Mouse (Mus musculus) ES-E14 (cell line): ENCODE results near the gene Tom1l2. TPM values are rescaled to one million over a fixed set of nuclear protein-coding genes. Genes with fewer than 3 reads are reported as not detected.

ENCODE experiments used
- DNase-seq: peaks from one replicate; pipeline ENCODE4 v3.0.0-alpha.2; 2013; ENCODE audit warnings: low read depth, low spot score
- H3K27ac ChIP-seq: 2 replicates; pipeline ENCODE4 v1.5.1; 2012; ENCODE audit warnings: low read depth, mild to moderate bottlenecking, low read length, moderate library complexity, mixed read lengths; ENCODE audit not compliant: poor library complexity, insufficient read depth, severe bottlenecking
- H3K36me3 ChIP-seq: 2 replicates; pipeline ENCODE4 v1.6.1; 2012; ENCODE audit warnings: mild to moderate bottlenecking, low read length, moderate library complexity, mixed read lengths; ENCODE audit not compliant: control insufficient read depth, poor library complexity, insufficient read depth, severe bottlenecking
- H3K4me1 ChIP-seq, 2 experiments: fragments of 150-350 bp in 1 of 2; sonication (generic) in 1 of 2; 2 replicates each; pipeline ENCODE4 v1.6.1; 2012; ENCODE audit warnings: low read length in 2 of 2, mild to moderate bottlenecking in 1 of 2, mixed read lengths in 1 of 2; ENCODE audit not compliant: control insufficient read depth in 2 of 2, insufficient read depth in 2 of 2, poor library complexity in 1 of 2
- H3K4me3 ChIP-seq, 2 experiments: fragments of 150-350 bp in 1 of 2; sonication (generic) in 1 of 2; 2 replicates each; pipeline ENCODE4 v1.5.1; 2012; ENCODE audit warnings: low read length in 2 of 2, low read depth in 1 of 2, mild to moderate bottlenecking in 1 of 2, mixed read lengths in 1 of 2; ENCODE audit not compliant: insufficient read depth in 1 of 2, poor library complexity in 1 of 2, severe bottlenecking in 1 of 2
- H3K9ac ChIP-seq: 2 replicates; pipeline ENCODE4 v1.6.1; 2012; ENCODE audit warnings: low read depth, mild to moderate bottlenecking, low read length, mixed read lengths; ENCODE audit not compliant: poor library complexity, insufficient read depth, severe bottlenecking
- H3K9me3 ChIP-seq: fragments of 150-350 bp; sonication (generic); 2 replicates; pipeline ENCODE4 v1.6.1; 2012; ENCODE audit warnings: low read depth, mild to moderate bottlenecking, low read length; ENCODE audit not compliant: control insufficient read depth, insufficient read depth
- CHD2 ChIP-seq: IDR thresholded peaks from 2 replicates; pipeline ENCODE4 v1.6.1; 2014; ENCODE audit warnings: mild to moderate bottlenecking, low read depth, low read length, inconsistent platforms
- HCFC1 ChIP-seq: IDR thresholded peaks from 2 replicates; pipeline ENCODE4 v1.6.1; 2012; ENCODE audit warnings: low read length, inconsistent platforms, borderline replicate concordance; ENCODE audit not compliant: insufficient read depth
- MAFK ChIP-seq: IDR thresholded peaks from 2 replicates; pipeline ENCODE4 v1.6.1; 2014; ENCODE audit warnings: mild to moderate bottlenecking, low read depth, low read length, inconsistent platforms; ENCODE audit not compliant: insufficient read depth
- ZC3H11A ChIP-seq: IDR thresholded peaks from 2 replicates; pipeline ENCODE4 v1.6.1; 2012; ENCODE audit warnings: low read depth, mild to moderate bottlenecking, inconsistent platforms, low read length, borderline replicate concordance
- ZNF384 ChIP-seq: IDR thresholded peaks from 2 replicates; pipeline ENCODE4 v1.6.1; 2012; ENCODE audit warnings: low read depth, low read length, inconsistent platforms
- in situ Hi-C, 2 experiments: fragments of 600-800 bp; cut with MboI; formaldehyde crosslinking; loops; one replicate each; pipeline ENCODE4 v1.15.1; 2025; ENCODE audit warnings: low sequenced_read_pairs in 2 of 2, inconsistent platforms in 1 of 2; ENCODE audit not compliant: unreplicated experiment in 2 of 2
- total RNA-seq: library from RNA; depleted of rRNA; stranded (reverse); fragments of 300-350 nt; gene quantifications from 2 replicates; pipeline ENCODE4 v1.2.3, GENCODE M21; 2012

Gene Tom1l2
- total RNA-seq, 1 experiment = 10.4 TPM

DNA sequence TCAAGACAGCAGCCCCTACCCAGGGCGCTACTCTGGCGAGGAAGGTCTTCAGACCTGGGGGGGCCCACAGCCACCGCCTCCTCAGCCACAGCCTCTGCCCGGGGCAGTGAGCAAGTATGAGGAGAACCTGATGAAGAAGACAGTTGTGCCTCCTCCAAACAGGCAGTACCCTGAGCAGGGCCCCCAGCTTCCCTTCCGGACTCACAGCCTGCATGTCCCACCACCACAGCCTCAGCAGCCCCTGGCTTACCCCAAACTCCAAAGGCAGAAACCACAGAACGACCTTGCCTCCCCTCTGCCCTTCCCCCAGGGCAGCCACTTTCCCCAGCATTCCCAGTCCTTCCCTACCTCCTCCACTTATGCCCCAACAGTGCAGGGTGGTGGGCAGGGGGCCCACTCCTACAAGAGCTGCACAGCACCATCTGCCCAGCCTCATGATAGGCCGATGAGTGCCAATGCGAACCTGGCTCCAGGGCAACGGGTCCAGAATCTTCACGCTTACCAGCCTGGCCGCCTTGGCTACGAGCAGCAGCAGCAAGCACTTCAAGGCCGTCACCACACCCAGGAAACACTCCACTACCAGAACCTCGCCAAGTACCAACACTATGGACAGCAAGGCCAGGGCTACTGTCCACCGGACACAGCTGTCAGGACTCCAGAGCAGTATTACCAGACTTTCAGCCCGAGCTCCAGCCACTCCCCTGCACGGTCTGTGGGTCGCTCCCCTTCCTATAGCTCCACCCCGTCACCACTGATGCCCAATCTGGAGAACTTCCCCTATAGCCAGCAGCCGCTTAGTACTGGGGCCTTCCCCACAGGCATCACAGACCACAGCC is 167.1 kb downstream of the Tom1l2 start:
- peaks cover 9 to 37% of the 10 kb centered on the region in 2 experiments; a peak in 3 of 4 replicates for H3K4me1 ChIP-seq
- in situ Hi-C loops = no loop called here
- no peaks in the 10 kb centered on the region for H3K9me3 ChIP-seq
- H3K9ac ChIP-seq = no peak overlapping the region
- DNase-seq = no peak
- peaks cover 23% of the 10 kb centered on the region for H3K36me3 ChIP-seq
- H3K27ac ChIP-seq = no peak overlapping the region
- no peak overlapping the region for H3K4me3 ChIP-seq
- no peak for TF ChIP-seq ZC3H11A
- TF ChIP-seq ZNF384 = no peak
- TF ChIP-seq HCFC1 = no peak
- no peak for TF ChIP-seq MAFK
- no peak for TF ChIP-seq CHD2

DNA sequence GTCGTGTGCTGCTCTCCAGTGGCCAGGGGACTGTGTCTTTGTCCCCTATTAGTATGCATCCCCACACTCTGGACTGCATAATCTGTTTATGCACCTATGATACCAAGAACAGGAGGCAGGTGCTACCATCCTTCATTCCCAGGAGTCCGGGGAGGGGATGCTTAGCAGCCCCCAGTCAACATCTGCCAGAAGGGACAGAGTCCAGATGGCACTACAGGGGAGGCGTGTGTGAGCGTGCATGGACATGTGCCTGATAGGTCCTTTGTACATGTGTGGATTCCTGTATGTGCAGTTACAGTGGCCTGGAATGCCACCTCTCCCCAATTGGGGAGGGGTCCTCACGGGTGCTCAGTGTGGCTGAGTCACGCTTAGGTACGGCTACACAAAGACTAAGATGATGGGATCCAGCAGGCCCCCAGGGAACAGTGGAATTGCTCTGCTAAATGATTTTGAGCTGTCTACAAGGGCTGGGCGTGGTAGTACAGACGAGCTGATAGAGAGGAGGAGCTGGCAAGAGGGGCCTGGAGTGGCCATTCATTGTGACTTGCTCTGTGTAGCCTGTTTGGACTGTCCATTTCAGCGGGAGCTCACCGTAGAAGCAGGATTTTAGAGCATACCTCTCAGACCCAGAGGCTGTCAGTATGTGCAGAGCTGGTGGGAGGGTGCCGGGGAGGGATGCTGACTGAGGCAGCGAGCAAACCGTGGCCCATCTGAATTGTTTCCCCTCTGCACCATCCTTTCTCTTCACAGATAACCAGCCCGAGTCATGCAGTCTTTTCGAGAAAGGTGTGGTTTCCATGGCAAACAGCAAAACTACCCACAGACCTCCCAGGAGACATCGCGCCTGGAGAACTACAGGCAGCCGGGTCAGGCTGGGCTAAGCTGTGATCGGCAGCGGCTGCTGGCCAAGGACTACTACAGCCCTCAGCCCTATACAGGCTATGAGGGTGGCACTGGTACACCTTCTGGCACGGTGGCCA is 168.1 kb downstream of the Tom1l2 start:
- H3K9me3 ChIP-seq = no peaks in the 10 kb centered on the region
- no peak overlapping the region for H3K4me3 ChIP-seq
- no peak overlapping the region for H3K9ac ChIP-seq
- no peak for TF ChIP-seq CHD2
- H3K36me3 ChIP-seq = peaks cover 20% of the 10 kb centered on the region
- peaks cover 9 to 33% of the 10 kb centered on the region in 2 experiments; a peak in 3 of 4 replicates for H3K4me1 ChIP-seq
- in situ Hi-C loops = no loop called here
- DNase-seq = no peak
- no peak overlapping the region for H3K27ac ChIP-seq

DNA sequence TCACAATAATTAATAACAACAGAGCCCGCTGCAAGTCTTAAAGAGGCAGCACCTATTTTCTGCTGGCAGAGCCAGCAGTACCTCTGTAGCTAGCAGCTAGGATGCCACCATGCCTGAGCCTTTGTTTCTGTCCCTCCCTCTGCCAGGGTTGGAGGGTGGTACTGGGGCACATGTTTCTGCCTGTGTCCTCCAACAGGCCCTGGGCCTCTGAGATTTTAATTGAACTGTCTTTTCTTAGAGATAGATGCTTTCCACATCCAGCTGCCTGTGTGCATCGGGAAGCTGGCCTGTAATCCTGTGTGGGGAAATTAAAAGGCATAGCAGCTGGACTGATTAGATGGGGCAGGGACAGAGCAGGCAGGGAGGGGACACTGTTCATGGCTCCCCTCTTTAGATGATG is 170.0 kb downstream of the Tom1l2 start:
- peaks cover 22% of the 10 kb centered on the region for H3K36me3 ChIP-seq
- DNase-seq = no peak
- peaks cover 15 to 40% of the 10 kb centered on the region in 2 experiments; a peak in 3 of 4 replicates for H3K4me1 ChIP-seq
- in situ Hi-C loops = no loop called here
- H3K9ac ChIP-seq = no peak overlapping the region
- TF ChIP-seq ZNF384 (no peak), HCFC1 (no peak), MAFK (no peak), ZC3H11A (no peak), CHD2 (no peak)
- no peak overlapping the region for H3K4me3 ChIP-seq
- no peak overlapping the region for H3K27ac ChIP-seq
- no peaks in the 10 kb centered on the region for H3K9me3 ChIP-seq

DNA sequence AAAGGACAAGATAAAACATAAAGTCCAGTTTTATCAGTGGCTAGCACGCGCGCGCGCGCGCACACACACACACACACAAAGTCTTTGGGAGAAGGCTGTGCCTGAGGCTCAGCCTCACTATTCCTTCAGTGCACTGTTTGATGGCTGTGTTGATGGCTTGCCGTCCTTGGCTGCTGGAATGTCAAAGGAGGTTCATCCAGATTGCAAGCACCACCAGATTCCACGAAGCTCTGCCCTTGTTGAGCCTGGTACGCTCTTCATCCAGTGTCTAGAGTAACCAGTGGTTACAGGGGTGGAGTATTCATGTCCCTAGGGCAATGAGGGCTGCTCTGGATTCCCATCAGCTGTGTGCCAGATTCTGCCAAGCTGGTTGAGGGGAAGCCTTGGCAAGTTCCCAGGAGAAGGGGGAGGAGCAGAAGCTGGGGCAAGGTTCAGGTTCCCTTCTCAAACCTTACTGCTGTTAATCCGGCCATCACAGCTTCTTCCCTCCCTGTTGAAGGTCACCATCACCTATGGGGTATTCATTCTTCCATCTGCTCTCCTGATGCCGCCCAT is 170.5 kb downstream of the Tom1l2 start:
- no peak overlapping the region for H3K9ac ChIP-seq
- no peak for DNase-seq
- H3K4me3 ChIP-seq = no peak overlapping the region
- no peaks in the 10 kb centered on the region for H3K9me3 ChIP-seq
- H3K4me1 ChIP-seq = peaks cover 15 to 44% of the 10 kb centered on the region in 2 experiments; a peak in 3 of 4 replicates
- no peak overlapping the region for H3K27ac ChIP-seq
- in situ Hi-C loops = no loop called here
- TF ChIP-seq MAFK = no peak
- TF ChIP-seq HCFC1 = no peak
- no peak for TF ChIP-seq ZNF384
- no peak for TF ChIP-seq ZC3H11A
- TF ChIP-seq CHD2 = no peak
- H3K36me3 ChIP-seq = peaks cover 22% of the 10 kb centered on the region
